Mouse (Mus musculus) Patski (cell line): ENCODE data around the gene Znfx1. TPM values are rescaled to one million over a fixed set of nuclear protein-coding genes. Genes with fewer than 3 reads are reported as not detected.

Experiments used
- ATAC-seq: fragments of 100-300 bp; one replicate; pipeline ENCODE4 v1.8.0; 2021
- CTCF ChIA-PET: fragments of 350-600 bp; sonication (Branson Sonifier 250); formaldehyde crosslinking; loops from one replicate; lab custom pipeline; 2022; ENCODE audit warnings: inconsistent platforms; lab: Charles Lee
- POLR2A ChIA-PET: fragments of 350-600 bp; sonication (Branson Sonifier 250); formaldehyde crosslinking; loops from one replicate; lab custom pipeline; 2022; ENCODE audit warnings: antibody characterized with exemption, inconsistent platforms; lab: Charles Lee
- DNase-seq: peaks from one replicate; pipeline ENCODE4 v3.0.0-alpha.2; 2011; ENCODE audit warnings: low read depth, low spot score
- H3K27me3 ChIP-seq: fragments of 371-371 bp; one replicate; pipeline ENCODE4 v1.5.1; 2021
- CTCF ChIP-seq: fragments of 100-300 bp; IDR thresholded peaks from one replicate; pipeline ENCODE4 v1.5.1; 2021
- in situ Hi-C: fragments of 300-500 bp; cut with MboI; formaldehyde crosslinking; loops from 3 replicates; pipeline ENCODE4 v1.11.1; 2018; ENCODE audit warnings: low pct_unique_long_range_greater_than_20kb, mixed read lengths
- polyA plus RNA-seq: library from polyadenylated mRNA; unstranded; gene quantifications from one replicate; pipeline ENCODE4 v1.2.3, GENCODE M21; 2021

The Znfx1 gene
- polyA plus RNA-seq, 1 experiment from 2014 or later = 30.2 TPM

DNA sequence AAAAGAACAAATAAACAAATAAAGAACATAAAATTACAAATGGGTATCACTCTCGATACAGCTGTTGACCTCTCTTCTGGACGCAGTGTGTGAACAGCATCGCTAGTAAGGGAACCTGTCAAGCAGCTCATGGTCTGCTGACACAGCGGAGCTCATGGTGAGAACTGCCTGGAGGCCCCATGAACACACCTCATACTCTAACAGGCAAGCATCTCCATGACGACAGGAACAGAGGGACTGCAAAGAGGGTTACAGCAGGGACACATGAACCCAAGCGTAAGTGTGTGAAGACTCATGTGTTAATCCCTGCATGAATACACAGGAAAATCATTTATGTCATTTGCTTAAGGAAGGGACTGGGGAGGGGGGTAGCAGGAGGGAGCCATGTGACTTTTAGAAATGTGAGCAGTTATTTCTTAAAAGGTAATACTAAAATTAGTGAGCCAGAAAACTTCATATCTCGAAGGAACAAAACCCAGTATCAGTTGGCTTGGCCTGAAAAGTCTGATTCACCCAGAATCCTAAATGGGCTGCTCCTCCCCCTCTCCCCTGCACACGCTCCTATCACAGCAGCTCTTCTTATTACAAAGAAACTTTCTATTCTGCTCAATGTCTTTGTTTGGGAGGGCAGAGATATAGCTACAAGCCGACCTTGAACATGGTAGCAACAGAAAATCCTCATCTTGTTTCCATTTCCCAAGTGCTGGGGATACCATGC is 9.5 kb downstream of the Znfx1 start:
- in situ Hi-C loops = no loop called here
- CTCF ChIA-PET = no interaction called here
- H3K27me3 ChIP-seq = no peaks in the 10 kb centered on the region
- POLR2A ChIA-PET = interaction anchor here (0.5 kb wide), 1 partner anchor 56 kb away, joined by 3 read pairs; no protein-coding TSS in a partner anchor
- ATAC-seq (no peak), DNase-seq (no peak)
- no peak for TF ChIP-seq CTCF

DNA sequence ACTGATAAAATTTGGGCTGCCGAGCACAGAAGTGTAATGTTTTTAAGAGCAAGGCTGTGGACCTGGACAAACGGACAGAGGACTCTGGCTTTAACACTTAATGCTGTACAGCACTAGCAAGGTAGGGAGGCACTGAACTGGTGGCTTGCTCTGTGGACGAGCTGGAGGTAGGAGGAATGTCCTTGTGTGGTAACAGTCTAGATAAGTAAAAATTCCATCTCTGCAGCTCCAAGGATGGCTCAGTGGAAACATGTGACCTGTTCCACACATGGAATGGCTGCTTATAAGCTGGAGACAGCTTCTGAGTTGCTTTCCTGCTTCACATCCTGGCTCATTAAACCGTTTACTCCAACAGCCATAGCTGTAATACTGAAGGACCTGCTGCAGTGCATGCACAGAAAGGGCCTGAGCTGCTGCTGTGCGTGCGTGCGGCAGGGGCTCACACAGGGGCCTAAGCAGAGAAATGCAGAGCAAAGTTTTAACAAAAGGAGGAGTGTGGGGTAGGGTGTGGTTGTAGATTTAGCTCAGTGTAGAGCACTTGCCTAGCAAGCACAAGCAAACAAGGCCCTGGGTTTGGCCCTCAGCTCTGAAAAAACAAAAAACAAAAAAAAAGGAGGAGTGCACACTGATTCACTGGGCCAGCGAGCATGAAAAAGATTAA is 14.0 kb downstream of the Znfx1 start:
- in situ Hi-C loops = no loop called here
- ChIA-PET POLR2A (no interaction called here), CTCF (interaction anchor here (1.1 to 1.3 kb wide), 2 partner anchors 8 to 14 kb away, joined by 3 to 4 read pairs; no protein-coding TSS in a partner anchor)
- H3K27me3 ChIP-seq = no peaks in the 10 kb centered on the region
- DNase-seq = no peak
- TF ChIP-seq CTCF = no peak
- no peak for ATAC-seq

DNA sequence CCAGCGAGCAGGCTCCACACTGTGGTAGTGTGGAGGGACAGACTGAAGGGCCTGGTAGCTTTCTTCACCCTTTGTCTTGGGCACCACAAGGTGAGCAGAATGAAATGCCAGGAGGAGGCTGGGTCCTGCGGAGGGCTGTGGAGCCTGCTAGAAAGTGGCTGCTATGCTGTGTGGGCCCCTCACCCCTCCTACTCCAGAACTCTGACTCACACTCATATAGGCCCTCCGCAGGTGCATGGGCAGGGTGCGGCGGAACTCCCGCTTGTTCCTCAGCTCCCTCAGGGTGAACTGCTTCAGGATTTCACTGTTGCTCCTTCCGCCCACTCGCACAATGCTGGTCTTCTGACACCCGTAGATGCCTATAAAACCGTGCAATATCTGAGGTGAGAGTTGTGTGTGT is 14.6 kb downstream of the Znfx1 start:
- H3K27me3 ChIP-seq = no peaks in the 10 kb centered on the region
- TF ChIP-seq CTCF = no peak
- POLR2A ChIA-PET = no interaction called here
- DNase-seq (no peak), ATAC-seq (no peak)
- in situ Hi-C loops = no loop called here
- CTCF ChIA-PET = no interaction called here

DNA sequence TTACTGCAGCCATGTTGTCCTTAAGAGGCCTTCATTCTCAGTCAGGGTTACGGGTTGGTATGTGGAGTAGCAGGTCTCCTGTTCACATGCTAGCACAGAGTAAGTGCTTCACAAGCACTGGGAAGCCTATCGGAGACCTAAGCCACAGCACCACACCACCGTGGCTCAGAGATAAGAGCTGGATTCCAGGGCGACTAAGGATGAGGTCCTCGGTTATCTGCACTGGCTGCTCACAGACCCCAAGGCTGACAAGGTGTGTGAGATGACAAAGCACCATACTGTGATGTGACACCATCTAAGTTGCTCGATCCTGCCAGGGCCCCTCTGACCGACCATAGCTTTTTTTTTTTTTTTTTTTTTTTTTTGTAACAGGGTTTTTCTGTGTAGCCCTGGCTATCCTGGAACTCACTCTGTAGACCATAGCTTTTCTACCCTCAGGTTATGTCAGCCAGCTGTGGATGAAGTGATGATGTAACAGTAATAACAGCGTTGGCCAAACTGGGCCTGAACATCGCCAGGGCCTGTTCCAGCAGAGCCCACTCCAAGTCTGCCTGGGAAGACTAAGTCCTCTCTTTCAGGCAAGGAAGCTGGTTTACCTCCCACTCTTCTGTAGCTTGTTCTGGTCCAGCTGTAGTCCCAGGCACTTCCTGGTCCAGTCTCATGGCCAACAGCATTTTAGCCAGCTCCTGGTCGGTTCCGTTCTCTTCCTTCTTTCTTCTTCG is 19.3 kb downstream of the Znfx1 start:
- ATAC-seq = no peak
- no peaks in the 10 kb centered on the region for H3K27me3 ChIP-seq
- TF ChIP-seq CTCF = no peak
- in situ Hi-C loops = no loop called here
- CTCF ChIA-PET = interaction anchor here (1.3 kb wide), 1 partner anchor 13 kb away, joined by 4 read pairs; no protein-coding TSS in a partner anchor
- POLR2A ChIA-PET = interaction anchor here (0.5 to 0.7 kb wide), 2 partner anchors 81 to 141 kb away, joined by 4 to 8 read pairs; no protein-coding TSS in a partner anchor
- no peak for DNase-seq

DNA sequence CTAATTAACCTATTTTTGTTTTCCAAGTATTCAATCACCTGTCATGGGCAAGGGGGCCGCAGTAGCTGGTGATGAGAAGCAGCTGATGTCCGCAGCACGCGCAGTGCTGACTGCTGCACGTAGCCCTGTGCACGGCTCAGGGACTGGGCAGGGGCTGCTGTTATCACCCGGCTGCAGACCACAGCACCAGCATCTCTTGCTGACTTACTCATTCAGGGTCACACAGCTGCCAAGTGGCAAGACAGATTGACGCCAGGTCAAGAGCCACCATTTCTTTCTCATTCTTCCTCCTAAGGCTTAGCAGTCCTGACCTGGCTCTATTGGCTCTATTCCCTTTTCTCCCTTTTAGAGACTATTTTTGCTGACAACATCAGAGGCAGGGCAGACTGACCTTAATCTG is 23.4 kb downstream of the Znfx1 start:
- no peak for ATAC-seq
- CTCF ChIA-PET = no interaction called here
- POLR2A ChIA-PET = no interaction called here
- in situ Hi-C loops = no loop called here
- no peak for TF ChIP-seq CTCF
- DNase-seq = no peak
- no peaks in the 10 kb centered on the region for H3K27me3 ChIP-seq

DNA sequence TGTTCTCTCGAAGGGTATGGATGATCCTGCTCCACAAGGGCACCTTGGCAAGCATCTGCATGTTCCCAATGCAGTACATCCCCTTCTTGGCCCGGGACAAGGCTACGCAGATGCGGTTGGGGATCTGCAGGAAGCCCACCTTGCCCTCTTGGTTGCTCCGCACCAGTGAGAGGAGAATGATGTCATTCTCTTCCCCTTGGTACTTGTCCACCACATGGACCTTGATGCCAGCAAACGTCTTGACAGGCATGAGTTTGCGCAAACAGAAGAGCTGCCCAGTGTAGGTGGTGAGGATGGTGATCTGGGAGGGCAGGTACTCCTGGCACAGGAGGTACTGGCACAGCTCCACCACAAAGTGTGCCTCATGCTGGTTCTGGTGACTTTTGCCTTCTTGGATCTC is 24.1 kb downstream of the Znfx1 start:
- in situ Hi-C loops = no loop called here
- CTCF ChIA-PET = no interaction called here
- ATAC-seq (no peak), DNase-seq (no peak)
- POLR2A ChIA-PET = no interaction called here
- no peak for TF ChIP-seq CTCF
- no peaks in the 10 kb centered on the region for H3K27me3 ChIP-seq

DNA sequence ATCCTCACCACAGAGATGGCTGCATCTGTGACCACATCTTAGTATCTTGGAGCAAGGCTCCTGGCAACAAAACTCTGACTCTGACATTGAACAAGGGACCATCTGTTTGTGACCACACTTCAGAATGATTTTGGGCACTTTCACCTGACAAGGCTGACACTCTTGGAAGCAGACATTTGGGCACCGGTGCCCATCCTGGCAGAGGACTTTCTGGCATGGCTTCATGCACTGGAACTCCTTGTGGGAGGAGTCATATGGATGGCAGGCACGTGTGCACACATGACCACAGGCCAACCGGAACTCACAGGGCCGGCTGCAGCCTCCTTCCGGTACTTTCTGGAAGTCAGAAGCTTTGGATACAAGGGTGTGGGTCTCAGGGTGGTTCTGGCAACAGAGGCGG is 24.5 kb downstream of the Znfx1 start:
- no peak for ATAC-seq
- POLR2A ChIA-PET = no interaction called here
- TF ChIP-seq CTCF = no peak
- in situ Hi-C loops = no loop called here
- CTCF ChIA-PET = no interaction called here
- no peaks in the 10 kb centered on the region for H3K27me3 ChIP-seq
- no peak for DNase-seq

DNA sequence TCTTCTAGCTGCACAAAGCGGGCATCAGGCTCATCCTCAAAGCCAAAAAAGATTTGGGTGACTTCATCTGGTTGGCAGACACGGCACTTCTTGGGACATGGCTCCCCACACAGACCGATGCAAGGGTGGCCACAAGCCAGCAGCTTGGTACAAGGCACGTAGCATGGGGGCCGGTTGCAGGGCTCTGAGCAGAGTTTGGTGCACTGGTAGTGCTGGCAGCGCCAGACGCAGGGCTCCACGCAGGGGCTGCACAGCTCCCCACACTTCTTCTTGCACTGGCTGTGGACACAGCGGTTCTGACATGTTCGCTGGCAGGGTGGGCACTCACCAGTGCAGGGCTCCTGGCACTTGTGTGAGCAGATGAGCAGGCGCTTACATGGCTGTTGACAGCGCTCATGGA is 25.1 kb downstream of the Znfx1 start:
- POLR2A ChIA-PET = no interaction called here
- H3K27me3 ChIP-seq = no peaks in the 10 kb centered on the region
- CTCF ChIA-PET = no interaction called here
- TF ChIP-seq CTCF = no peak
- no peak for ATAC-seq
- in situ Hi-C loops = no loop called here
- DNase-seq = no peak

DNA sequence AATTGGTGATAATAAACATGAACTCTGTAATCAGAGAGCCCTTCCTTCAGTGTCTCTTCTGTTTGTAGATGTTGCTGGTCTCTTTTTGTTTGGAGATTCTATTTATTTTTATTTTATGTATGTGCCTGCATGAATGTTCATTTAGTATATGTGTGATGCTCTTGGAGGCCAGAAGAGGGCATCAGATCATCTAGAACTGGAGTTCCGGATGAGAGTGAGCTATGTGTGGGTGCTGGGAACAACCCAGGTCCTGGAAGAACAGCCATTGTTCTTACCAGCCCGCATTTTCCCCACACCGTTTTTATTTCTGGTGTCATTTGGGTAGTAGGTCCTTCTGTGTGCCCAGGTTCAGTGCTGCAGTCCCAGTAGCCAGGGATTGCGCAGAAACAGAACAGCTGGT is 32.3 kb downstream of the Znfx1 start:
- no peak for DNase-seq
- ChIA-PET CTCF (no interaction called here), POLR2A (no interaction called here)
- TF ChIP-seq CTCF = no peak
- no peaks in the 10 kb centered on the region for H3K27me3 ChIP-seq
- in situ Hi-C loops = no loop called here
- no peak for ATAC-seq

DNA sequence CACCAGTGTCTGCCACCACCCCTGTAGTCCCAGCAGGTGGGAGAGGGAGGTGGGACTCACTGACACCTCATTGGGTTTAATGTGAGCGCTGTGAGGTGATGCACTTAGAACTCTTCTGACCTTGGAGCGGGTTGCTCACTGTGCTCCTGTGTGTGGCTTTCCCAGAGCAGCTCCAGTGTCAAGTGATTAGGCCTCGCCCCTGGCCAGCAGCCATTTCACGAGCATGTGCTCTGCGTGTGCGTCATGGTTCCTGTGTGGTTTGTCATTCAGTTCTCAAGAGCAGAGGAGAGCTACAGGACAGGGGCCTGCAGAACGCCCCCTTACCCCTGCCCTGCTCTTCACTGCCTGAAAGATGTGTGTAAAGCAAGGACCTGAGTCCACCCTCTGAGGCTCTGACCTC is 34.3 kb downstream of the Znfx1 start:
- H3K27me3 ChIP-seq = no peaks in the 10 kb centered on the region
- ATAC-seq (no peak), DNase-seq (no peak)
- in situ Hi-C loops = no loop called here
- CTCF ChIA-PET = no interaction called here
- TF ChIP-seq CTCF = no peak
- POLR2A ChIA-PET = no interaction called here

DNA sequence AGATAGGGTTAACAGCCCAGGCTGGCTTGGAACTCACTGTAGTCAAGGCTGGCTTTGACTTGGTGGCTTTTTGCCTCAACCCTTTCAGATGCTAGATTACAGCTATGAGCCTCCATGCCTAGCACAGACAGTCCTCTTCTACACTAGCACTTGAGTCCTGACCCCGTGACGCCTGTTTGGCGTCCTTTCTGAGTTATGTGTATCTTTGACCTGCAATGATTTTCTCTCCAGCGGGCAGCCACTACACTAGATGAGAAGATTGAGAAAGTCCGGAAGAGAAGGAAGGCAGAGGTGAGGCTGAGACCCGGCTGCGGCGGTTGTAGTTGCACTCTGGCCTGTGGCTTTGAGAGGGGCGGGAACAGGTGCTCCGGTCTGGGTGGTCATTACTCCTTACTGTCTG is 43.4 kb downstream of the Znfx1 start:
- H3K27me3 ChIP-seq = no peaks in the 10 kb centered on the region
- POLR2A ChIA-PET = interaction anchor here (0.6 kb wide), 1 partner anchor 193 kb away, joined by 4 read pairs; no protein-coding TSS in a partner anchor
- no peak for ATAC-seq
- CTCF ChIA-PET = no interaction called here
- TF ChIP-seq CTCF = no peak
- no peak for DNase-seq
- in situ Hi-C loops = no loop called here
